Mouse (Mus musculus) lung, embryonic 16.5 days (tissue): ENCODE data around the gene Fbxl18. TPM values are rescaled to one million over a fixed set of nuclear protein-coding genes. Genes with fewer than 3 reads are reported as not detected.
A peak's percentile ranks its signal among the peaks of the same experiment; 100 is the strongest.

Source experiments
- ATAC-seq: fragments of 200-750 bp; cut with Nextera tagmentation; 2 replicates; pipeline ENCODE4 v1.8.0; 2017; ENCODE audit warnings: low read depth, mild to moderate bottlenecking, moderate library complexity
- H3K27ac ChIP-seq: fragments of 300-500 bp; sonication (generic); 2 replicates; pipeline ENCODE4 v1.5.1; 2014; ENCODE audit warnings: mild to moderate bottlenecking, control low read depth, low read length
- H3K27me3 ChIP-seq: fragments of 300-500 bp; sonication (generic); 2 replicates; pipeline ENCODE4 v1.6.1; 2014; ENCODE audit warnings: low read depth, low read length, mixed read lengths; ENCODE audit not compliant: control insufficient read depth, insufficient read depth
- H3K36me3 ChIP-seq: fragments of 300-500 bp; sonication (generic); 2 replicates; pipeline ENCODE4 v1.6.1; 2014; ENCODE audit warnings: low read length; ENCODE audit not compliant: control insufficient read depth, insufficient read depth
- H3K4me1 ChIP-seq: fragments of 300-500 bp; sonication (generic); replicated peaks from 2 replicates; pipeline ENCODE4 v1.6.1; 2014; ENCODE audit warnings: low read length, mixed read lengths; ENCODE audit not compliant: control insufficient read depth, insufficient read depth
- H3K4me2 ChIP-seq: fragments of 300-500 bp; sonication (generic); 2 replicates; pipeline ENCODE4 v1.6.1; 2014; ENCODE audit warnings: low read depth, low read length, control low read depth
- H3K4me3 ChIP-seq: fragments of 300-500 bp; sonication (generic); 2 replicates; pipeline ENCODE4 v1.5.1; 2014; ENCODE audit warnings: mild to moderate bottlenecking, low read length, control low read depth
- H3K9ac ChIP-seq: fragments of 300-500 bp; sonication (generic); 2 replicates; pipeline ENCODE4 v1.6.1; 2014; ENCODE audit warnings: low read length, control low read depth
- H3K9me3 ChIP-seq: fragments of 300-500 bp; sonication (generic); 2 replicates; pipeline ENCODE4 v1.6.1; 2016; ENCODE audit warnings: low read length; ENCODE audit not compliant: control insufficient read depth
- WGBS: fragments of 180-500 bp; shearing (Covaris S2); extraction: QIAGEN DNeasy Blood & Tissue Kit; methylation state at CpG from one replicate; pipeline ENCODE4 v1.1.7; 2014; 5-methylcytosine and 5-hydroxymethylcytosine counted together
- polyA plus RNA-seq: library from polyadenylated mRNA; unstranded; fragments of >200 nt; fragmentation: Nextera tagmentation; extraction: Ambion mirVana; gene quantifications from 2 replicates; pipeline ENCODE4 v1.2.1, GENCODE M21; 2015

Gene Fbxl18
- polyA plus RNA-seq, 1 experiment from 2014 or later = 10.3 TPM

GRCm38 (mm10) chr5:142819385-142820275 lies 75.6 kb downstream of the Fbxl18 start:
- Histone ChIP-seq H3K27me3 (no peaks in the 10 kb centered on the region), H3K9ac (peak overlapping the region; percentile 93), H3K4me3 (peak overlapping the region; percentile 75), H3K4me1 (peaks cover 13% of the 10 kb centered on the region), H3K4me2 (peak overlapping the region; percentile 71), H3K9me3 (no peaks in the 10 kb centered on the region), H3K27ac (peak overlapping the region; percentile 100), H3K36me3 (no peaks in the 10 kb centered on the region)
- ATAC-seq = peak; percentile 16; the same call in 1 of the 2 replicates
- under 1% methylated on average over 36 of the region's 36 CpGs for WGBS

- H3K36me3 ChIP-seq = no peaks in the 10 kb centered on the region
- H3K4me3 ChIP-seq = peak overlapping the region; percentile 75
- H3K9ac ChIP-seq = peak overlapping the region; percentile 93
- H3K4me2 ChIP-seq = peak overlapping the region; percentile 71
- H3K27ac ChIP-seq = peak overlapping the region; percentile 100
- ATAC-seq = no peak
- WGBS = under 1% methylated on average over 43 of the region's 43 CpGs
- no peaks in the 10 kb centered on the region for H3K27me3 ChIP-seq
- H3K9me3 ChIP-seq = no peaks in the 10 kb centered on the region
- H3K4me1 ChIP-seq = peaks cover 3% of the 10 kb centered on the region
Measured at GRCm38 (mm10) chr5:142818435-142819360, 76.5 kb downstream of the Fbxl18 start.

- Histone ChIP-seq H3K9ac (peak within 1 kb of the TSS; percentile 100), H3K27me3 (no peaks in the 10 kb centered on the region), H3K9me3 (no peaks in the 10 kb centered on the region), H3K4me2 (peak within 1 kb of the TSS; percentile 71), H3K27ac (peak within 1 kb of the TSS; percentile 100), H3K36me3 (no peaks in the 10 kb centered on the region), H3K4me3 (peak within 1 kb of the TSS; percentile 93), H3K4me1 (peaks cover 8% of the 10 kb centered on the region)
- peak; percentile 74 for ATAC-seq
- 0% methylated on average over 55 of the region's 56 CpGs for WGBS
Measured at GRCm38 (mm10) chr5:142817524-142818434, 77.4 kb downstream of the Fbxl18 start, which contains the start of gene Tnrc18. Gene Tnrc18, minus strand, starts transcription at chr5:142817662.

Other genes with a start within 250 kb of the Fbxl18 start
- 4.8 and 5.7 TPM in 2 replicates for gene Slc29a4, start 202.9 kb downstream of the Fbxl18 start, polyA plus RNA-seq
- 17.3 and 18.2 TPM in 2 replicates for gene Tnrc18, start 77.8 kb downstream of the Fbxl18 start, polyA plus RNA-seq
- 16,153 and 18,603 TPM in 2 replicates for gene Actb, start 11.3 kb upstream of the Fbxl18 start, polyA plus RNA-seq
- gene Fscn1, start 64.9 kb upstream of the Fbxl18 start, polyA plus RNA-seq = 181 and 222 TPM in 2 replicates
- gene Rnf216, start 217.6 kb upstream of the Fbxl18 start, polyA plus RNA-seq = 35.0 and 35.9 TPM in 2 replicates